Mouse (Mus musculus): ENCODE measurements at regions not wholly inside any gene's neighbourhood (a gene's known extent, or its start where the extent isn't known, plus 50 kb on each side); places are given as distances from the start of the nearest gene placed in this dataset.

DNA sequence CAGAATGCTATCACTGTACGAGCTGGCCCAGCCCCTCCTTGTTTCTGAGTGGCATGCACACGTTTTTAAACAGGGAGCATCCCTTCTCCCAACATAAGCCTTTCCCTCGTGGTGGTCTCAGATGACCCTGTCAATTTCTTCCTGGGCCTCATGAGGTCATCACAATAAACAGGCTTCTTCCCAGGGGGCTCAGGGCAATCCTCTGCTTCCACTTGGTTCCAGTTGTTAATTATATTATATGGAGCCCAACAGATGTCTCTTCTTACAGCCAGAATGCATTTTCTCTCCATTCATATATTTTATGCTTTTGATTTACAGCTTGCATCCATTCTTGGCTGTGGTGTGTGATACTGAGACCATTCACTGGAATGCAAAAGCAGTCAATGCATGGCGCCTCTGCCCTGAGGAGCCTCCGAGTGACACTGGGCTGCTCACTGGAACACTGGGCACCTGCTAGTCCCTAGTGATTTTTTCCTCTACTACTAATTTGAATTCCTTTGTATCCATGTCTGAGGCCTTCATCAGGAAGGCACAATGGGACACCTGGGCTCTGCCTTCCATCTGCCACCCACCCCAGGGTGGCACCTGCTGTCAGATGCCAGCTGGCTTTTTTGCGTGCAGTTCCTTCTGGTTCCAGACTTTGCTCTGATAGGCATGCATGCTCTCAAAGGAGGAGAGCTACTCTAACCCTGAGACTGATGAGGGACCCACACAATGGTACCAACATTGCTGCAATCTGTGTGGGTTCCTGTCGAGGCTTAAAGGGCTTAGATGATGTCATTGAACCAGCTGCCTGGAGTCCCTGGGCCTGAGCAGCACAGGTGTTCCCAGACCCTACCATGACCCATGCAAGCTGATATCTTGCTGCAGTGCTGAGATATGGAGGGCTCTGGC lies 528.8 kb upstream of the Mgmt start:
- TF ChIP-seq POLR2A (IDR thresholded peaks at IDR 0.05; ENCODE audit: insufficient read depth, low read depth, low read length), result no peak
- no peak for TF ChIP-seq CTCF (IDR thresholded peaks at IDR 0.05)
- TF ChIP-seq EP300 (IDR thresholded peaks at IDR 0.05; ENCODE audit: insufficient read depth, low read depth, low read length), result no peak
